Mouse (Mus musculus): ENCODE results near the gene Vnn1.

DNA sequence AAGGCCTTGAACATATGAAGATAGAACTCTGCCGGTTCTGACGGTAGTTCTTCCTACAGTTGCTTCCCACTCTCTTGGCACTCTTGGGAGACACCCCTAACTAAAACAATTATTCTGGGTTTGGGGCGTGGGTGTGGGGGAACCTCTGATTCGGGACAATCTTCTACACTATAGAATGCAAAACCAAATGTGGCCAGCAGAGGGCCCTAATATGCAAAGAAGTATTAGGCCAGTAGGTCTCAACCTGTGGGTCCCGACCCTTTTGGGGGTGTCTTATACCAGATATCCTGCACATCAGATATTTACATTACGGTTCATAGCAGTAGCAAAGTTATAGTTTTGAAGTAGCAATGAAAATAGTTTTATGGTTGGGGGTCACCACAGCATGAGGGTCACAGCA lies 13.8 kb upstream of the Vnn1 start:
- TF ChIP-seq POLR2A (IDR thresholded peaks at IDR 0.05; ENCODE audit: borderline replicate concordance, extremely low read depth, low read depth, low read length) (no peak), CTCF (IDR thresholded peaks at IDR 0.05; ENCODE audit: insufficient read depth, low read length) (no peak)
